Mouse (Mus musculus): ENCODE results near the gene Tns4.

DNA sequence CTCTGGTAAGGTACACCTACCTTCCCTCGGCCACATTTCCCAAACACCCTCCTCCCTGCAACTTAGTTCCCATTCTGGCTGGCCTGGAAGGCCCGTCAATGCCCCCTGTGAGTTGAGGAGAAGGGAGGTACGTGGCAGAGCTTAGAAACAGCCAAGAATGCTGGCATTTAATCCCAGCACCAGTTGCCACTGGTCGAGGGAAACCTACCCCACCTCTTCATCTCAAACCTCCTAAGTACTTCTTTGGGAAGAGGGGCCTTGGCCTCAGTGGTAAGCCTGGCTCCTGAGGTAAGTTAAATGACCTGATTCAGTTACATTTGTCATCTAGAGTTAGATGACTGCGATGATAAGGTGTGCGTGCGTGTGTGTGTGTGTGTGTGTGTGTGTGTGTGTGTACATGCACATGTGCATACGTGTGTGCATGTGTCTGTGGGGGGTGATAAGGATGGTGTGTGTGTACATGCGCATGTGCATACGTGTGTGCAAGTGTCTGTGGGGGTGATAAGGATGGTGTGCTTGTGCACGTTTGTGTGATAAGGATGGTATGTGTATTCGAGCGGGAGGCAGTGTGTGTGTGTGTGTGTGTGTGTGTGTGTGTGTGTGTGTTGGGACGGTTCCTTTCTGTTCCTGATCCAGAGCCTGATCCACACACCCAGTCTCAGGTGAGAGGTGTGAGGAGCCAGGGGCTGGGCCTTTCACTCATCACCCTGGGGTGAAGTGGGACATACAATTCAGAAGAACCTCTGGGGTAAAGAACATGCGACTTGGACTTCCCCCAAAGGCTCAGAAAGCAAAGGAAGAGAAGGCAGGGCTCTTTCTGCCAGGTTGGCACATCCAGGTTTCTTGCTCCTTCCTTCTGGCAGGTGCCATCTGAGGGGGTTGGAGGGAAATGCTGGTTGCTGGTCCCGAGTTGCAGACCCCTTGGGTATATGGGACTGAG is 47.0 kb downstream of the Tns4 start:
- TF ChIP-seq CTCF (IDR thresholded peaks at IDR 0.05; ENCODE audit: extremely low read depth, insufficient read depth, low read length) = no peak
- no peak for TF ChIP-seq POLR2A (IDR thresholded peaks at IDR 0.05; ENCODE audit: extremely low read depth, insufficient read depth, low read length)
